Mouse (Mus musculus) bone marrow macrophage, adult 2 months (primary cell): ENCODE data around the gene Tenm3.

Experiments used
- CTCF ChIP-seq: IDR thresholded peaks from 2 replicates; pipeline ENCODE4 v1.5.1; 2012; ENCODE audit warnings: low read depth, mild to moderate bottlenecking, low read length, moderate library complexity
- POLR2A ChIP-seq: IDR thresholded peaks from 2 replicates; pipeline ENCODE4 v1.6.1; 2012; ENCODE audit warnings: mild to moderate bottlenecking, low read depth, low read length, borderline replicate concordance

DNA sequence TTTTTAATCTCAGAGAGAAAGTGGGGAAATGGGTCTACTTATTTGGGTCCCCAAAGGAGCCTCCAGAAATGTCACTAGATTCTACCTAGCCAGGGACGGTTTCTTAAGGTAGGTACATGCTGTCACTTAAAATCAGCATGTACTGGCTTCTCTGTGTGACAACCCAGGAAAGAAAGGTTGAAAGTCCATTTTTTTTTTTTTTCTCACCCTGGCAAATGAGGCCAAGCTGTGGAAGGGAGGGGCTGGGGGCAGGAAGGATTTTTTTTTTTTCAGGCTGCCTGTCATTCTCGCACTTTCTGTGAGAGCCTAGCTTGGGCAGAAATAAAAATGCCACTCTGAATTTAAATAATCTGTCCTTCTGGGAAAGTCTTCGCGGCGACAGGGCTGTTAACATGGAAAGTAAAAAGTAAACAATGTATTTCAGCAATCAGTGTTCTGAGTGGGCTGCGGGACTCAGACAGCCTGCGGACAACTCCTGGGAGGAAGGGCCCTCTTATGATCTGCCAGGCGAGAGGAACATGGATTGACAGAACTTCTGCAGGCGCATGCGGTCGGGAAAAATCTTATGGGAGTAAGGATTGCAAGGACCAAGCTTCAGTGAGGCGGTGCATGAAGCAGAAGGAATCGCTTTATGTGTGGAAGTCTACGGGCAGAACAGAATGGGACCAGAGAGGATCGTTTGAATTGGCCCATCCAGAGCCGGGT lies 621.9 kb downstream of the Tenm3 start:
- TF ChIP-seq CTCF (no peak), POLR2A (no peak)
